Mouse (Mus musculus): Measurements from ENCODE around the gene Napsa. TPM values are rescaled to one million over a fixed set of nuclear protein-coding genes. Genes with fewer than 3 reads are reported as not detected.

Napsa gene
- polyA plus RNA-seq, 1 experiment from 2014 or later = 2.1 TPM

DNA sequence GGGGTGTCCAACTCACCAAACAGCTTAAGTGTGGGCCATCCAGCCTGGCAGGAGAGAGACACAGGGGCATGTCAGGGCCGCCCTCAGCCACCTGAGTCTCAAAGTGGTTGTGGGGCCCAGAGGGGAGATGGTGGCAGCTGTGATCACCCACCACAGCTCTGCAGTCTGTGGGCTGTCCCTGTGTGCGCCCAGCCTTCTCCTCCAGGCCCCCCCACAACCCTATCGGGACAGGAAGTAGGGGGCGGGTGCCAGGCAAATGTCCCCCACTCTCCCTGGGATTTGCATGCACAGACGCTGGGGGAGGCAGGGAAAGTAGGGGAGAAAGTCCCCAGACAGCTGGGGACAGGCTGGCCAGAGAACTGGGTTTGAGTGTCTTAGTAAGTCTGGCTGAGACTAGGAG lies 41.0 kb upstream of the Napsa start:
- Histone ChIP-seq H3K27me3 (replicated peaks; ENCODE audit: control insufficient read depth, insufficient read depth, low read length) (peaks cover 16% of the 10 kb centered on the region), H3K4me3 (ENCODE audit: low read depth, low read length) (no peak overlapping the region), H3K9ac (ENCODE audit: low read depth, low read length) (no peak overlapping the region), H3K9me3 (ENCODE audit: control insufficient read depth, low read length) (no peaks in the 10 kb centered on the region), H3K36me3 (ENCODE audit: control insufficient read depth, insufficient read depth, low read length) (peaks cover 18% of the 10 kb centered on the region; the same call in 1 of the 2 replicates), H3K27ac (ENCODE audit: low read depth, low read length) (no peak overlapping the region), H3K4me1 (replicated peaks; ENCODE audit: control insufficient read depth, insufficient read depth, low read length) (peaks cover 7% of the 10 kb centered on the region), H3K4me2 (no peak overlapping the region)
- WGBS = 42% methylated on average over 5 of the region's 5 CpGs
- no peak for ATAC-seq (replicated peaks; ENCODE audit: low FRiP score)
- DNase-seq (ENCODE audit: low spot score) = no peak

GRCm38 (mm10) chr7:44531946-44532732 lies 40.0 kb upstream of the Napsa start, which contains the start of gene Spib:
Gene Spib, minus strand, starts transcription at chr7:44532071.
- ATAC-seq (replicated peaks; ENCODE audit: low FRiP score) = no peak
- H3K9ac ChIP-seq (ENCODE audit: low read depth, low read length) = no peak within 1 kb of the TSS
- H3K4me2 ChIP-seq = no peak within 1 kb of the TSS
- DNase-seq (ENCODE audit: low spot score) = no peak
- H3K4me1 ChIP-seq (replicated peaks; ENCODE audit: control insufficient read depth, insufficient read depth, low read length) = peaks cover 7% of the 10 kb centered on the region
- 89% methylated on average over 4 of the region's 4 CpGs for WGBS
- H3K27me3 ChIP-seq (replicated peaks; ENCODE audit: control insufficient read depth, insufficient read depth, low read length) = peaks cover 8% of the 10 kb centered on the region
- no peak within 1 kb of the TSS for H3K4me3 ChIP-seq (ENCODE audit: low read depth, low read length)
- H3K27ac ChIP-seq (ENCODE audit: low read depth, low read length) = no peak within 1 kb of the TSS
- H3K36me3 ChIP-seq (ENCODE audit: control insufficient read depth, insufficient read depth, low read length) = peaks cover 24% of the 10 kb centered on the region
- H3K9me3 ChIP-seq (ENCODE audit: control insufficient read depth, low read length) = no peaks in the 10 kb centered on the region

DNA sequence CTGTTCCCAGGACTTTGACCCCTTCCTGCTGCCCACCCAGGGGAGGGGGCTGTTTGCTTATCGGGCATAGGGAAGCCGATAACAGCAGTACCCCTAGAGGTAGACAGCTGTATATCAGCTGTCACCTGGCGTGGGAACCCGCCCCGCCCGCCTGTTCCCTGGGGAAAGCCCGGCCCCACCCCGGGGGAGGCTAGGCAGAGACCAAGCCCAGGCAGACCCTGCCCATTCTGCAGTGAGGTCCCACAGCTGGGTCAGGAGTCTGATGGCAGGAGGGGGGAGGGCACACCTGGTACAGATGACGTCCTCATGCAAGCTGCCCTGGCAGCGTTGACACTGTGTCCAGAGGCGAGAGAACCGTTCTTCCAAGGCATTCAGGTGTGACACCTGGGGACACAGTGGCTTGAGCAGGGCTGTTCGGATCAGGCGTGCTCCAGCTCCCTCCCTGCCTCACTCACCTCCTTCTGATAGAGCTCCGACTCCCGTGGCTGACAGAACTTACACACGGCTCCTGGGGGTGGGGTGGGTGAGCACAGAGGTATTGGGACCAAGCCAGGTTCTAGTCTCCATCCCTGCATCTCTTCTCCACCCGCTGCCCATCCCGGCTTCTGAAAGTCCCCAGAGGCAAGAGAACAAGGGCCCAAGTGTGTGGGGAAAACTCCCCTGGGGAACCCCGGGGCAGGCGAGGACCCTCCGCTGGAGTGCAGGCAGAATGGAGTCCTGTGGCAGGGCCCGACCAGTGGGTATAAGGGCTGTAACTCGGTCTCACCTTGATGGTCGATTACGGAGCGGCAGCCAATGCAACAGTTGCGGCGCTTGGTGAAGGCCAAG lies 39.0 kb upstream of the Napsa start:
- whole genome bisulfite sequencing = 82% methylated on average over 29 of the region's 29 CpGs
- Histone ChIP-seq H3K9ac (ENCODE audit: low read depth, low read length) (no peak overlapping the region), H3K27ac (ENCODE audit: low read depth, low read length) (no peak overlapping the region), H3K4me3 (ENCODE audit: low read depth, low read length) (no peak overlapping the region), H3K4me2 (no peak overlapping the region), H3K36me3 (ENCODE audit: control insufficient read depth, insufficient read depth, low read length) (peaks cover 34% of the 10 kb centered on the region), H3K9me3 (ENCODE audit: control insufficient read depth, low read length) (no peaks in the 10 kb centered on the region), H3K4me1 (replicated peaks; ENCODE audit: control insufficient read depth, insufficient read depth, low read length) (peaks cover 2% of the 10 kb centered on the region; the same call in 1 of the 2 replicates), H3K27me3 (replicated peaks; ENCODE audit: control insufficient read depth, insufficient read depth, low read length) (peaks cover 5% of the 10 kb centered on the region)
- no peak for ATAC-seq (replicated peaks; ENCODE audit: low FRiP score)
- no peak for DNase-seq (ENCODE audit: low spot score)

GRCm38 (mm10) chr7:44533746-44534045 lies 38.5 kb upstream of the Napsa start:
- H3K27me3 ChIP-seq (replicated peaks; ENCODE audit: control insufficient read depth, insufficient read depth, low read length) = peaks cover 2% of the 10 kb centered on the region
- H3K9ac ChIP-seq (ENCODE audit: low read depth, low read length) = no peak overlapping the region
- no peaks in the 10 kb centered on the region; the same call in 1 of the 2 replicates for H3K4me1 ChIP-seq (replicated peaks; ENCODE audit: control insufficient read depth, insufficient read depth, low read length)
- H3K27ac ChIP-seq (ENCODE audit: low read depth, low read length) = no peak overlapping the region
- peaks cover 39% of the 10 kb centered on the region for H3K36me3 ChIP-seq (ENCODE audit: control insufficient read depth, insufficient read depth, low read length)
- no peak overlapping the region for H3K4me2 ChIP-seq
- DNase-seq (ENCODE audit: low spot score) (no peak), ATAC-seq (replicated peaks; ENCODE audit: low FRiP score) (0 out of 2 replicates have a peak, but pooled peaks have one; percentile 9)
- H3K9me3 ChIP-seq (ENCODE audit: control insufficient read depth, low read length) = no peaks in the 10 kb centered on the region
- no peak overlapping the region for H3K4me3 ChIP-seq (ENCODE audit: low read depth, low read length)
- WGBS = 84% methylated on average over 12 of the region's 12 CpGs

DNA sequence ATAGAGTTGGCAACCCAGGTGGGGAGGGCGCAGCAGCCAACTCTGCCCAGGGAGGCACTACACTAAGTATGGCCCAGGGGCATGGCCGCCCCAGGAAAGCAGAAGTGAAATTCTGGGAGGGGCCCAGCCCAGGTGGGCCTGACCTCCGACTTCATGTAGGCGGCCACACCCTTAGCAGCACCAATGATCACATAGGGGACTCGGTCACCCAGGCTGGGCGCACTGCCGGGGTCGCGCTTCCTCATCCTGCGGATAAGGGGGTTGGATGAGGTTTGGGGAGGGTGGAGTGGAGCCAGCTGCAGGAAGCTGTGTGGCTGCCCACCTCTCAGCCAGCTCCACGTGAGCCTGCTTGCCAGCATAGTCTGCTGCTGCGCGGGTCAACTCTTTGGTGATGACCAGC lies 37.9 kb upstream of the Napsa start:
- ATAC-seq (replicated peaks; ENCODE audit: low FRiP score) = no peak
- peaks cover 44% of the 10 kb centered on the region for H3K36me3 ChIP-seq (ENCODE audit: control insufficient read depth, insufficient read depth, low read length)
- no peak overlapping the region for H3K4me2 ChIP-seq
- no peak for DNase-seq (ENCODE audit: low spot score)
- no peak overlapping the region for H3K27ac ChIP-seq (ENCODE audit: low read depth, low read length)
- H3K4me1 ChIP-seq (replicated peaks; ENCODE audit: control insufficient read depth, insufficient read depth, low read length) = no peaks in the 10 kb centered on the region; the same call in 1 of the 2 replicates
- H3K9ac ChIP-seq (ENCODE audit: low read depth, low read length) = no peak overlapping the region
- H3K27me3 ChIP-seq (replicated peaks; ENCODE audit: control insufficient read depth, insufficient read depth, low read length) = no peaks in the 10 kb centered on the region; the same call in 1 of the 2 replicates
- no peaks in the 10 kb centered on the region for H3K9me3 ChIP-seq (ENCODE audit: control insufficient read depth, low read length)
- 83% methylated on average over 13 of the region's 13 CpGs for WGBS
- H3K4me3 ChIP-seq (ENCODE audit: low read depth, low read length) = no peak overlapping the region

DNA sequence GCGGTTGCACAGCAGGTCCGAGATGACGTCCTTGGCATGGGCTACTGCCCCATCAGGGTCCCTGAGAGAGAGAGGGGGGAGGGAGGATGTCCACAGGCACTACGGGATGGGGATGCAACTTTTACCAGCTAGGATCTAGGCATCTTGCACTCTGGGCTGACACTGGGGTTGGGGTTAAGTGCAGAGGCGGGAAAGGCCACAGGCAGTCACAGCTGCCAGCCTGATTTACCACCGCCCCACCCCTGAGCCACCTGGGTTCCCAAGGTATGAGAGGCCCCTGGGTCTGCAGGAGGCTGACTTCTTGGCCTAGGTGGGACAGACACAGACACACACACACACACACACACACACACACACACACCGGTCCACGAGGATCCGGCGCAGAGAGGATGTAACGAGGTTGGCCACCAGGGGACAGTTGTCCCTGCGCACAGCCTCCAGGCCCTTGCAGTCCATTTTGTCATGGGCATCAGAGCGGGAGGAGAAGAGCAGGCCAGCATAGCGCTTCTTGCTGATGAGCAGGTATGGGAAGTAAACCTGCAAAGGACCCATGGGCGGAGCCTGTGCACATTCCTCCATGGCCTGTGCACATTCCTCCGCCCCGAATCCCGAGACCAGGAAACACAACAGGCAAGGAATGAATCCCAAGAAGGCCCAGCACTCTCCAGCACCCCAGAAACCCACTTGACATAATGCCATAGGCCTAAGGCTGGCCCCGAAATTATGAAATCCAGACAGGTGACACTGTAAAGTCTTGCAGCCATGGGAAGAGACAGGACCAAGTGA lies 37.3 kb upstream of the Napsa start:
- no peak overlapping the region for H3K4me2 ChIP-seq
- H3K27me3 ChIP-seq (replicated peaks; ENCODE audit: control insufficient read depth, insufficient read depth, low read length) = no peaks in the 10 kb centered on the region
- H3K9me3 ChIP-seq (ENCODE audit: control insufficient read depth, low read length) = no peaks in the 10 kb centered on the region
- 88% methylated on average over 19 of the region's 19 CpGs for WGBS
- H3K4me3 ChIP-seq (ENCODE audit: low read depth, low read length) = no peak overlapping the region
- no peak overlapping the region for H3K27ac ChIP-seq (ENCODE audit: low read depth, low read length)
- H3K36me3 ChIP-seq (ENCODE audit: control insufficient read depth, insufficient read depth, low read length) = peaks cover 50% of the 10 kb centered on the region
- no peak overlapping the region for H3K9ac ChIP-seq (ENCODE audit: low read depth, low read length)
- DNase-seq (ENCODE audit: low spot score) (no peak), ATAC-seq (replicated peaks; ENCODE audit: low FRiP score) (no peak)
- no peaks in the 10 kb centered on the region; the same call in 1 of the 2 replicates for H3K4me1 ChIP-seq (replicated peaks; ENCODE audit: control insufficient read depth, insufficient read depth, low read length)

DNA sequence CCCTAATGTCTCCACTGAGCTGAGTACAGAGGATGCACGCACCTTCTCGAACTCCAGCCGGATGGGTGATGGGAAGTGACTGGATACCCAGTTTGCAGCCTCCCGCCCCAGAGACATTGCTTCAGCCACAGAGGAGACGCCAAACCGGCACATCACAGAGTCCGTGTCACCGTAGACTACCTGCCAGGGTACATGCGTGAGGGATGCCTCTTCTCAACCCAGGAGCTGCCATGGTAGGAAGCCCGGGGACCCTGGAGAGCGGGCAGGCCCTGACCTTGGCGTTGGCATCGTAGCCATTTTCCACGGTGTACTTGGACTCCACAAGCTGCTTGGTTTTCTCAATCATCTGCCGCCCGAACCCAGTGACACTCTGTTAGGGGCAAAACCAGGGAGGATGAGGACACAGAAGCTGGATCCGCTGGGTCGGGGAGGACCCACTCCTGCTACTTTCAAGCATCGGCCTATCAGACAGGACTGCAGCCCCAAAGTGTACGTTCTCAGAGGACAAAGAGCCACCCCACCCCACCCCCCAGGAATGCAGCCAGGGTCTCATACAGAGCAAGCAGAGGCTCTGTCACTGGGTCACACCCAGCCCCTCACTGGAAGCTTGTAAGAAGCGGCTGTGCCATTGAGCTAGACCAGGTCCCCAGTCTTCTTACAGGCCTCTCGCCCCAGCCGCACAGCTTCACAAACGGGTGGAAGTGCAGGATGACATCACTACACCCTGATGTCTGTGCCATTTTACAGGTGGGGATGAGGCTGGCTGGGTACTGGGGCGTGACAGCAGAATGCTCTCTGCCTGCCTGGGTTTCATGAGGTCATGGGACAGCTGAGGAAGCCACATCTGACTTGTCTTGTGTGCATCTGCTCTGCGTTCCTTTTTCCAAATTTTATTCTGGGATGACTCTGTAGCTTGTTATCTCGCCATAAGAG lies 36.3 kb upstream of the Napsa start:
- no peak overlapping the region for H3K9ac ChIP-seq (ENCODE audit: low read depth, low read length)

More for the DNA sequence above, 36.3 kb upstream of the Napsa start:
- DNase-seq (ENCODE audit: low spot score) (no peak), ATAC-seq (replicated peaks; ENCODE audit: low FRiP score) (no peak)
- H3K27me3 ChIP-seq (replicated peaks; ENCODE audit: control insufficient read depth, insufficient read depth, low read length) = no peaks in the 10 kb centered on the region
- H3K27ac ChIP-seq (ENCODE audit: low read depth, low read length) = no peak overlapping the region
- no peaks in the 10 kb centered on the region; the same call in 1 of the 2 replicates for H3K4me1 ChIP-seq (replicated peaks; ENCODE audit: control insufficient read depth, insufficient read depth, low read length)
- peaks cover 60% of the 10 kb centered on the region for H3K36me3 ChIP-seq (ENCODE audit: control insufficient read depth, insufficient read depth, low read length)
- WGBS = 93% methylated on average over 27 of the region's 27 CpGs
- no peak overlapping the region for H3K4me2 ChIP-seq
- H3K9me3 ChIP-seq (ENCODE audit: control insufficient read depth, low read length) = no peaks in the 10 kb centered on the region
- H3K4me3 ChIP-seq (ENCODE audit: low read depth, low read length) = no peak overlapping the region
